Mouse (Mus musculus) T-helper 17 cell (primary cell): ENCODE measurements at regions not wholly inside any gene's neighbourhood (a gene's known extent, or its start where the extent isn't known, plus 50 kb on each side); places are given as distances from the start of the nearest gene placed in this dataset.

Experiments used
- in situ Hi-C, 2 experiments: fragments of 300-600 bp; cut with MboI, MseI; formaldehyde crosslinking; loops; 1 replicate in 1 of 2; 2 replicates in 1 of 2; pipeline ENCODE4 v1.15.1; 2025; ENCODE audit warnings: high pct_unique_total_duplicates in 2 of 2

- in situ Hi-C loops = no loop called here
Observed at GRCm38 (mm10) chr7:145135971-145136370, 71.9 kb downstream of the 1810010D01Rik start.

- in situ Hi-C loops = no loop called here
Observed at GRCm38 (mm10) chr7:145132506-145132905, 75.4 kb downstream of the 1810010D01Rik start.

- in situ Hi-C loops = no loop called here
Observed at GRCm38 (mm10) chr7:145131438-145132159, 76.3 kb downstream of the 1810010D01Rik start.

DNA sequence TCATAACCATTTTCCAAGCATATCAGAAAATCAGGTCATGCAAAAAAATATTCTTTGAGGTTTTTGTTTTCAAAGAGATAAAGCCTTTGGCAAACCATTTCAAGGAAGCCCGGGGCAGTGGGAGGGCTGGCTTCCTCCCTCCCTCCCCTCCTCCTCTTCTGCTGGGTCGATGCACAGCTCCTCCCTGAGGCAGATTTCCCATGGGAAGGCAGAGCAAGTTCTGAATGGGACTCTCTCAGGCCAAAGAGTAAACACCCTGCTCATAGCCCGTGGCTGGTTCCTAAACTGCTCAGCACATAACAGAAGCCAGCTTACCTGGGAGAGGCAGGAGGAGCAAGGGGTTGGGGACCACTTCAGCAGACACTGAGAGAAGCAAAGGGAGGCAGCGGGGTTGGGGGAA lies 77.9 kb downstream of the 1810010D01Rik start:
- in situ Hi-C loops = no loop called here

- in situ Hi-C loops = no loop called here
Observed at GRCm38 (mm10) chr7:145127661-145128060, 80.3 kb downstream of the 1810010D01Rik start.

GRCm38 (mm10) chr7:145127180-145127579 lies 80.7 kb downstream of the 1810010D01Rik start:
- in situ Hi-C loops = no loop called here

DNA sequence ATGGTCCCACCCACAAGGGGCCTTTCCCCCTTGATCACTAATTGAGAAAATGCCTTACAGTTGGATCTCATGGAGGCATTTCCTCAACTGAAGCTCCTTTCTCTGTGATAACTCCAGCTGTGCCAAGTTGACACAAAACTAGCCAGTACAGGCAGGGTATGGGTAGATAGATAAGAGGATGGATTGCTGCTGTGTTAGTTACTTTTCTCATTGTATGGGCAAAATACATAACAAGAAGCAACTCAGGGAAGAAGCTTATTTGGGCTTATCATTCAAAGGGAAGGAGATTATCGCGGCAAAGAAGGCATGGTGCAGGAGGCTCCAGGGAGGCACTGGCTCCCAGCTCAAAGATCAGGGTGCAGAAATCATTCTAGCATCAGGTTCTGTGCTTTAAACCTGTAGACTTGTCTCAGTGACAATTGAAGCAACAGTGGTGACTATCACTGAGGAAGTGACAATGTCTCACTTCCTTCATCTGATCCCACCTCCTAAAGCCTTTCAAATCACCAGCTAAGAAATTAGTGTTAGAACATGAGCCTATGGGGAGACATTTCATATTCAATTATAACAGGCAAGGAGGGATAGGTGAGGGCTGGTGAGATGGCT lies 83.8 kb downstream of the 1810010D01Rik start:
- in situ Hi-C loops = no loop called here

GRCm38 (mm10) chr7:145122471-145122870 lies 85.4 kb downstream of the 1810010D01Rik start:
- in situ Hi-C loops = no loop called here

- in situ Hi-C loops = loop anchor here (5.0 to 10.0 kb wide), 2 partner anchors 181 to 184 kb away; partner anchors contain the start of gene Ccnd1 (in 2 of the 2)
Observed at GRCm38 (mm10) chr7:145118406-145118805, 89.5 kb downstream of the 1810010D01Rik start.

GRCm38 (mm10) chr7:145114660-145115059 lies 93.3 kb downstream of the 1810010D01Rik start:
- in situ Hi-C loops = loop anchor here (5.0 to 10.0 kb wide), 2 partner anchors 177 to 180 kb away; partner anchors contain the start of gene Ccnd1 (in 2 of the 2)

- in situ Hi-C loops = loop anchor here in 1 of 2 experiments (10.0 kb wide), 1 partner anchor 179 kb away; the partner anchor contains the start of gene Ccnd1
Observed at GRCm38 (mm10) chr7:145114145-145114544, 93.8 kb downstream of the 1810010D01Rik start.

DNA sequence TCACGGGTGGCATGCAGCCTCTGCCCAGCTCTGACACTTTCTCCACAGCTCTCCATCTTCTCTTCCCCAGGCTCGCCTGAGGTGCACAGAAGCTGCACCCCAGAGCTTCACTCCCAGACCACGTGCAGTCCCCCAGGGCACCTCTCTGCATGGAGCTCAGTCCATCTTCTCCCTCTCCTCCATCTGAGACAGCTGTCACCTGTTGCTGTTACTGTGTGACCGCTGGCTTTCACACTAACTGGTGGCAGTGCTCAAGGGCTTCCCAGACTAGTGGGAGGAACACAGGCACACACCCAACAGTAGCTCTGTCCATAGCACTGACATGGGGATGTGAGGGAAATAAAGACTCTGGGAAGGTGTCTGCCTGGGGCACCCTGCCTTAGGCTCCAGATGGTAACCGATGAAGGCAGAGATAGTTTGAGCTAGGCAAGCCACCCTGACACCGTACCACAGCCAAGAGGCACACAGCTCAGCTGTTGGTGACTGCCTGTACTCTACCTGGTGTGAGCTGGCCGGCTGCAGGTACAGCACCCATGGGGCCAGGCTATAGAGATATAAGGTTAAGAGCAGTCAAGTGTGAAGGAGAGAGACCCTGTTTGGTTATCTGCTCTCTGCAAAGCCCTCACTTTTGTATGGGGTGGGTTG lies 94.9 kb downstream of the 1810010D01Rik start:
- in situ Hi-C loops = loop anchor here in 1 of 2 experiments (10.0 kb wide), 1 partner anchor 178 kb away; the partner anchor contains the start of gene Ccnd1

DNA sequence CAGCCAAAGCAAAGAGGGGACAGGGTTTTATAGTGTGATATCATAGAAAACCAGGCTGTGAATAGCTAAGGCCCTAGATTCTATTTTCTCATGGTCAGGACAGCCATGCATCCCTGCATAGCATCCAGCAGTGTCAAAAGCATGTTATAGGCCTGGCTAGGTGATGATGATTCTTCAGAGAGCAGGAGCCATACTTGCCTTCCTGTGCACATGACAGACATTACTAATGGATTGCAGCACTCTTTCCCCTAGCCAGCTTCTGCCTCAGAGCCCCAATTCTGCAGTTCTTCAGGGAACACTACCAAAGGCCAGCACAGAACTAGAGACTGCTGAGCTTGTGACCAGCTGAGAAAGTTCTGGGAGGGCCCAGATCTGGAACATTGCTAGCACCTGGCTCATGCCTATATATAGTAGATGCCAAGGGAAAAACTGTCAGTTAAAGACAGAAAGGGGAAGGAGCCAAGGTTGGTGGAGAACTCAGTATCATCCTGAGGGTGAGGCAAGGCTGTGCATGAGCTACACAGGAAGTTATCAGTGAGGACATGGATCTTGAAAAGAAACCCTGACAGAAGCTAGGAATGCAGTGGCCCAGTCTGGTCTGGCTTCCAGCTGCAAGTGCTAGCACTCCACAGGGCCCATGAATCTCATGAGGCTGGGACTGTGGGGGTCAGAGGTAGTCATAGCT lies 95.6 kb downstream of the 1810010D01Rik start:
- in situ Hi-C loops = loop anchor here in 1 of 2 experiments (10.0 kb wide), 1 partner anchor 177 kb away; the partner anchor contains the start of gene Ccnd1

DNA sequence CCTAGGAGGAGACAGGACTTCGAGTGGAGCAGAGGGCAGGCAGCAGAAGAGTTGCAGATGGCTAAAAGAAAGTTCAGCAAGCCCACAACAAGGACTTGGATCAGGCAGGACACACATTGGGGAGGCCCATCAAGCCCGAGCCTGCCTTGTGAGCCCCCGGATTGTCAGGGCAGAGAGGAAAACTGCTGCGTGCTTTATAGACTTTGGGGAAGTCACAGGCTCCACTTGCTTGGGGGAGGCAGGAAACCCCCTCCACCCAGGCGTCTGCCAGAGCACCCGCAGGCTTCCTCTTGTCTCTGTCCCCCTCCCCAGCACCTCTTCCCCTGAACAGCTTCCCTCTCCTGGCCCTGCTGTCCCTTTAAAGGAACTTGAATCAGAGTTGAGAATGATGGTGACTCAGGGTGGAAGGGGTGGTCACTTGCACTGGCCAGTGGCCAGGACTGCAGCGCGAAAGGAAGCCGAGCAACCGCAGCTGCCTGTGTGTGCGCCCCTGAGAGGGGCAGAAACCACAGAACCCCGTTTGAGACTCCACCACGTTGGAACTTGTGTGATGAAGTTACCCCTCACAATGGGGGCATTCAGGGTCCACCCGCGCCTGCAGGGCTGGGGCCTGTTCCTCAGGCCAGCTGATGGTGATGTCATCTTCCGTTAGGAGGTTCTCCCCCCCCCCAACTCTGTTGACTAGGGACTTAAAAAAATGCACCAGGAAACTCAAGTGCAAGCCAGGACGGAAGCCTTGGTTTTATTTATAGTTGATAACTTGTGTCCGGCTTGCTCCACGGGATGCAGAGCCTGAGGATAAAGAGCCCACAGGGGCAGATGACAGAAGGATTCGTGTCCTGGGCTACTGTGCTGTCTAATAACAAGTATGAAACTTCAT lies 96.4 kb downstream of the 1810010D01Rik start:
- in situ Hi-C loops = loop anchor here in 1 of 2 experiments (10.0 kb wide), 1 partner anchor 177 kb away; the partner anchor contains the start of gene Ccnd1

- in situ Hi-C loops = loop anchor here in 1 of 2 experiments (10.0 kb wide), 1 partner anchor 176 kb away; the partner anchor contains the start of gene Ccnd1
Observed at GRCm38 (mm10) chr7:145110657-145111251, 97.2 kb downstream of the 1810010D01Rik start.

DNA sequence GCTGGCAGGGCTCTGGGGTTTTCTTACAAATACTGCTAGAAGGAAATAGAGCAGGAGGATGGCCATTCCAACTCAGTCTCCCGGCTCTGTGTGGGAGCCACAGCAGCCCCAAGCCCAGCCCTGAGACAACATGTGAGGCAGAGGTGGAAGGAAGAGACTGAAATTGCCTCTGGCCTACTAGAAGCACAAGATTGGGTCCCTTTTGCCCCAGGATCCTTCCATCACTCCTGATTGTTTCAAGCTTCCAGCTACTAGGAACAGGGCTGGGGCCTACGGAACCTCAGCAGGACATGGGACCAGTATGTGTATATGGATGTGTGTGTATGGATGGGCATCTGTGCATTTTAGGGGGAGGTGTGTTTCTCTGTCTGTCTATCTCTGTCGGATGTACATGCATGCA lies 97.9 kb downstream of the 1810010D01Rik start:
- in situ Hi-C loops = loop anchor here in 1 of 2 experiments (10.0 kb wide), 1 partner anchor 175 kb away; the partner anchor contains the start of gene Ccnd1

- in situ Hi-C loops = no loop called here
Observed at GRCm38 (mm10) chr7:145109471-145109870, 98.4 kb downstream of the 1810010D01Rik start.

DNA sequence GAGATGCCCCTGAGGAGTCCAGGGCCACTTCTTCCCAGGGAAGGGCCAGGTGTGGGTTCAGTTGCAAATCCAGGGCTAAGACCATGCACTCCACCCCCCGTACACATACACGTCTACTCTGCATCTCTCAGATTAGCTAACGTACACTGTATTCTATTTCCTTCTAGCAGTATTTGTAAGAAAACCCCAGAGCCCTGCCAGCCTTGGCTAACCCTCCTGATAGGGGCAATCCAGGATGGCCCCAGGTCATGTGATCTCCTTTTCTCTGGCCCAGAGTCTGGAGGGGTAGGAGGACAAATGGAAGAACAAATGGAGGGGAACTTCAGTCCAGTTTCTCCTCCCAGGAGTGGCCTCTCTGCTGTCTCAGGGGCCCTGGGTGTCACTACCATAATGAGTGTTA lies 98.9 kb downstream of the 1810010D01Rik start:
- in situ Hi-C loops = no loop called here

GRCm38 (mm10) chr7:145107575-145108170 lies 100.2 kb downstream of the 1810010D01Rik start:
- in situ Hi-C loops = no loop called here
